14 mouse cellular contexts compared by ENCODE assay signal in the genomic region with DNA sequence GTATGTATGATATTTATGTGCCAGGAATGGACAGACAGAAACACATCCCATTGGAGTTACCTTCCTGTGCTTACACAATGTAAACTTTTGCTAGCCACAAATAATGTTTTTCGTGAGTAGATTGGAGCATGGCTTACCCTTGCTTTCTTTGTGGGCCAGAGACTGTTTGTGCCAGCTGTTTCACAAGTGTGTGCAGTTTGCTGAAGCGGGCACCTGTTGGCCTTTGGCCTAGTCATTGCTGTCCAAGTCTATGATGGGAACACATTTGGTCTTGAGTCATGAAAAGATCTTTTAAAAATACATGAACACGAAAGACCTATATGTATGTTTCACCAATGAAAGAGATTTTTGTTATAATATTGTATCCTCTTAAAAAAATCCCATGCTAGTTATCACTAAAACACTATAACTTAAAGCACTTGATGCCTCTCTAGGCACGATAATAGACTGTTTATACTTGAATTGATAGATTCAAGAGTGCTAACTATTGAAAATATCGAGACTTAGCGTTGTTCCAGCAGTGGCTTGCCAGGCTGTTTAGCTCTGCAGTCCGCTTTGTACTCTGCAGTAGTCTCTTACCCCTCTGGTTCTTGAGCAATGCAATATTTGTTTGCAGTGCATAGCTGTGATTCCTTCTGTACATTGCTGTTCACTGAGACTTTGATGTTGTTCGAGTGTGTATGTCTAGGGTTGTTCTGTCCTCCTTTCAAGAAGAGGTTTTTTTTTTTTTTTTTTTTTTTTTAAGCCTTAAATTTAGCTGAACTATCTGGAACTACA.
"Had no signal": no experiment of that assay in that cellular context is flagged by ENCODE, and none has a peak within 500 bp of the region (broad histone marks: within the 10 kb centered on the region; RNA-seq: fewer than 3 reads in every experiment).

No protein-coding gene starts in this region.

- H3K9ac ChIP-seq: kidney, embryonic 15.5 days; liver, embryonic 15.5 days; midbrain, embryonic 12.5 days; neural tube, embryonic 15.5 days had no signal

- H3K4me2 ChIP-seq: kidney, embryonic 15.5 days; midbrain, embryonic 12.5 days; neural tube, embryonic 15.5 days had no signal

- H3K27ac ChIP-seq: kidney, embryonic 15.5 days; left cerebral cortex, adult 2 months; limb, embryonic 10.5 days; liver, embryonic 15.5 days; macrophage; midbrain, embryonic 12.5 days; neural tube, embryonic 15.5 days had no signal

- H3K27me3 ChIP-seq: kidney, embryonic 15.5 days; liver, embryonic 15.5 days; megakaryocyte, embryonic 14.5 days; midbrain, embryonic 12.5 days; neural tube, embryonic 15.5 days had no signal

- H3K4me3 ChIP-seq: kidney, embryonic 15.5 days; left cerebral cortex, adult 2 months; limb, embryonic 10.5 days; liver, embryonic 15.5 days; megakaryocyte, embryonic 14.5 days; midbrain, embryonic 12.5 days; neural tube, embryonic 15.5 days had no signal

- H3K36me3 ChIP-seq: kidney, embryonic 15.5 days; liver, embryonic 15.5 days; neural tube, embryonic 15.5 days had no signal

- H3K9me3 ChIP-seq: kidney, embryonic 15.5 days; limb, embryonic 10.5 days; liver, embryonic 15.5 days; megakaryocyte, embryonic 14.5 days; midbrain, embryonic 12.5 days; neural tube, embryonic 15.5 days had no signal

- DNase-seq: kidney, adult 18-20 months; kidney, postnatal 14 days; lung, postnatal 10 days; right cerebral cortex, adult 18-20 months; right cerebral cortex, postnatal 25 days; thymus, postnatal 36 days had no signal
